Mouse (Mus musculus) small intestine, adult 2 months (tissue): ENCODE results near the gene Cdca5.

Experiments used
- CTCF ChIP-seq: fragments of 200-500 bp; IDR thresholded peaks from 2 replicates; pipeline ENCODE4 v1.5.1; 2012; ENCODE audit warnings: low read depth, mild to moderate bottlenecking, control low read depth, inconsistent platforms, low read length, moderate library complexity, mixed read lengths; ENCODE audit not compliant: insufficient replicate concordance, insufficient read length; ENCODE audit errors: extremely low read depth
- POLR2A ChIP-seq: fragments of 200-500 bp; IDR thresholded peaks from 2 replicates; pipeline ENCODE4 v1.6.1; 2012; ENCODE audit warnings: low read depth, mild to moderate bottlenecking, control low read depth, inconsistent platforms, low read length, moderate library complexity

- TF ChIP-seq CTCF (no peak), POLR2A (no peak)
These were observed 39.2 kb upstream of the Cdca5 start for GRCm38 (mm10) chr19:6045366-6046293.
